Mouse (Mus musculus) embryo, embryonic 10.5 days (tissue): Measurements from ENCODE around the gene Zc3h15.
"Not testable (repeated sequence)": the region's sequence is repeated elsewhere in the genome, so short reads cannot be mapped to it uniquely, and the experiment has no call there.

ENCODE experiments used
- DNase-seq: peaks from one replicate; pipeline ENCODE4 v3.0.0-alpha.2; 2015; ENCODE audit warnings: low spot score

Zc3h15 gene

DNA sequence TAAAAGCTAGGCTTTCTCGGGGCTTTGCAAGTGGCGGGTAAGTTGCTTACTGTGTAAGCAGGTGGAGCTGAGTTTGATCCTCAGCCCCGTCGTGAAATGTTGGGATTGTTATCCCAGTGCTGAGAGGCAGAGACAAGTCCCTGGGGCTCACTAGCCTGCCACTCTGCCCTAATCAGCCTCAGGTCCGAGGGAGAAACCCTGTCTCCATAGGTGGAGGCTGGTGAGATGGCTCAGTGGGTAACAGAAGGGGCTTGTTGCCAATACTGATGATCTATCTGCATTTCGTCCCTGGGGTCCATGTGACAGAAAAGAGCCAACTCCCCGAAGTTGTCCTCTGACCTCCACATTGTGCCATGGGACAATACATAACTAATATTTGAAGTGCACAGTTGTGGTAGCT lies 30.2 kb downstream of the Zc3h15 start:
- no peak for DNase-seq

DNA sequence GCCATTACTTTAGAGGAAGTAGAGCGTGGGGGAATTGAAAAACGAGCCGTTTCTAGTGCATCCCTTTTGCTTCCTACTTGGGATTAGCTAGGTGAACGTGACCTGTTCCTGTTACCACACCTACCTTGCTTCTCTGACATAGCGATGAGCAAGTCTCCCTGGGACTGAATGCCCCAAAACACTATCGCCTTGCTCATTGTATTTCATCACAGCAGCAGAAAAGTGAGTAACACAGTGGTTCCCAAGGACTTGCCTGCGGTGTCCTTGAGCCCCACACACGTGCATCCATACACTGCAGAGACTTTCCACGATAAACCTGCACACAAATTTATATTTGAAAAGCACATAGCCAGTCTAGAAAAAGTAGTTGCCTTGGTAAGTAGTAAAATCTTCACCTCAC lies 30.7 kb downstream of the Zc3h15 start:
- DNase-seq = no peak

DNA sequence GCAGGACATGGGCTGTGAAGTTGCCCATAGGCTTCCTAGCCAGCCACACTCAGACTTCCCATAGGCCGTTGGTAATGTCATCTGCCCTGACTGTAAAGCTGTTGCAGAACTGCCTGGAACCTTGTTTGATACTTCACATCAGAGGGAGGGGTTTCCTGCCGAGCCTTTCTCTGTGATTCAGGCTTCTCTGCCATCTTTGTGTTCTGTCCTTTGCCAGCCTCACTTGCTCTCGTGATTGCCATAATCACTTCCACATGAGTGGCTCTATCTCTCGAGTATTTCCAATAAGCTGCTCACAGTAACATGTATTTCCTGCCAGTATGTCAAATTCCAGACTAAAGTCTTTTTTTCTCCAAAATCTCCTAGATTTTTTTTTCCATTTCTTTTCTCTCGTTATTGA lies 31.4 kb downstream of the Zc3h15 start:
- DNase-seq = no peak

DNA sequence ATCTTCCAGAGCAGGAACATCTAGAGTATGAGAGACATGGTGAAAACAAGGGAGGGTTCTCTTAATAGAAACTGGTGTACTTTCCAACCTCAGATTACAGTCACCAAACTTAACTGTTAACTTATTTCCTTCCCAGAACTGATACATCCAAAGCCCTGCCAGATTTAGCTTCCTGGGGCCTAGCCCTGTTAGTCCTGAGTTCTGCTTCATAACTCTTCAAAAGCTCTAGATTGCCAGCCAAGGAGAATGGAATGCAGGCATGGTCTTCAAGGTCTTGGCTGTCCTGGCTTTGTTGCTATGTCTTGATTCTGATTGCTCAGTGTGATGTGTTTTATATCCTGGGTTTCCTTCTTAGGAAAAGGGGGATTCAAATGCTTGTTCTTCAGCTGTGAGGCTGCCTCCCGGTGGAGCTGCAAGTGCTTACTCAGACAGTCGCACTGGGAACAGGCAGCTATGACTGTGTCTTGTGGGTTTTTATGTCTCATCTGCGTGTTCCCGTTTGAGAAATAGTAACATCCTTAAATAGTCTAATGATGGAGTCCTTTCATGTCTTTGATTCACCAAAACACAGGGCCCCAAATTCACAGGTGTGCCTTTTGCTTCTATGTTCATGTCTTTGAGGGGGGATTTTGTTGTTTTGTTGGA lies 32.1 kb downstream of the Zc3h15 start:
- DNase-seq = no peak

- no peak for DNase-seq
These were observed 37.1 kb downstream of the Zc3h15 start for GRCm38 (mm10) chr2:83681332-83681731.

GRCm38 (mm10) chr2:83681785-83682184 lies 37.5 kb downstream of the Zc3h15 start:
- DNase-seq = peak; percentile 63

DNA sequence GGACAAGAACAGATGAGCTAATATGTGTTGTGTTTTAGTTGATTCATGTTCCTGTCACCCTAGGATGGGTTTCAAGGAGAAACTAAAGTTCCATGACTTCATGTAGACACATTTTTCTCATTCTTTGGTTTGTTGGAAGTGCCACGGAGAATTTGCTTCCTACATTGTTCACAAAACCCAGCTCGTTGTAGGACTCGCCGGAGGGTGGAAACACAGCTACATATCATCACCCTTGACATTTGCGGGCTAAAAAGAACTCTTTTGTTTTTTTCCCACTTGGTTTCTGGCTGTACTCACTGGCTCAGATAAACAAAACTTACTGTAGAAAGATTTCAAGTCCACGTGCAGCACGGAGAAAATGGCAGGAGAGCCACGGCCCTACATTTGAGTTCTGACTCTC lies 38.0 kb downstream of the Zc3h15 start:
- DNase-seq = no peak

DNA sequence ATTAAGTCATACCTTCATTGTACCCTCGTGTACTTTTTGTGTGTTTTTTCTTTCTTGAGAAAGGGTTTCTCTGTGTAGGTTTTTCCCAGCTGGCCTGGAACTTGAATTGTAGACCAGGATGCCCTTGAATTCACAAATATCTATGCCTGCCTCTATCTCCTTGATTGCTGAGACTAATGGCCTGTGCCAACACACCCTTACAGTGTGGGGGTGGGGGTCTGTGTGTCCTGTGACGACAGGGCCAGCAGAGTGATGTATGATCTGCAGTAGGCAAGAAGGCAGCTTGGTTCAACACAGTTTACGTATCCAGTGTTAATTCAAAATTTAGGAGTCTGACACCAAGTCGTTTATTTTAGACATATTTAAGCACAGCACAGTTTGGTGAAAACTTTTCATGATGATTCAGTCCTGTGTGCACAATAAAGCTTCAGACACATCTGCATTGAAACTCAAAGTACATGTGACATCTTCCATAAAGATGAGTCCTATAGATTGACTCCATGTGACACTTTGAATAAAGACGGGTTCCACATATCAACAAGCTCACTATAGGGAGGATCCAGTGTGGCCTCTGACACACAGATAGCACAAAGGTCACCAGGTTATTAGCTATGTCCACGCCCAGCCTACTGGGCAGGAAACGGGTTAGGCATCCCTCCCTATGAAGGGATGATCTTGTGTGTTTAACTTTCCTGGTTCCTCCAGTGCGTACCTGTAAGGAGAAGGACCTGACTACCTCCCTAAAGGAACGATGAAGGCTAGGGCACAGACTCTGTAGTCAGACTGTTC lies 39.7 kb downstream of the Zc3h15 start:
- no peak for DNase-seq

- DNase-seq = no peak
These were observed 40.5 kb downstream of the Zc3h15 start for GRCm38 (mm10) chr2:83684691-83685090.

GRCm38 (mm10) chr2:83690372-83690771 lies 46.1 kb downstream of the Zc3h15 start:
- no peak for DNase-seq

- no peak for DNase-seq
These were observed 48.7 kb downstream of the Zc3h15 start for GRCm38 (mm10) chr2:83692651-83693545.

- no peak for DNase-seq
These were observed 49.8 kb downstream of the Zc3h15 start for GRCm38 (mm10) chr2:83694061-83694460.

DNA sequence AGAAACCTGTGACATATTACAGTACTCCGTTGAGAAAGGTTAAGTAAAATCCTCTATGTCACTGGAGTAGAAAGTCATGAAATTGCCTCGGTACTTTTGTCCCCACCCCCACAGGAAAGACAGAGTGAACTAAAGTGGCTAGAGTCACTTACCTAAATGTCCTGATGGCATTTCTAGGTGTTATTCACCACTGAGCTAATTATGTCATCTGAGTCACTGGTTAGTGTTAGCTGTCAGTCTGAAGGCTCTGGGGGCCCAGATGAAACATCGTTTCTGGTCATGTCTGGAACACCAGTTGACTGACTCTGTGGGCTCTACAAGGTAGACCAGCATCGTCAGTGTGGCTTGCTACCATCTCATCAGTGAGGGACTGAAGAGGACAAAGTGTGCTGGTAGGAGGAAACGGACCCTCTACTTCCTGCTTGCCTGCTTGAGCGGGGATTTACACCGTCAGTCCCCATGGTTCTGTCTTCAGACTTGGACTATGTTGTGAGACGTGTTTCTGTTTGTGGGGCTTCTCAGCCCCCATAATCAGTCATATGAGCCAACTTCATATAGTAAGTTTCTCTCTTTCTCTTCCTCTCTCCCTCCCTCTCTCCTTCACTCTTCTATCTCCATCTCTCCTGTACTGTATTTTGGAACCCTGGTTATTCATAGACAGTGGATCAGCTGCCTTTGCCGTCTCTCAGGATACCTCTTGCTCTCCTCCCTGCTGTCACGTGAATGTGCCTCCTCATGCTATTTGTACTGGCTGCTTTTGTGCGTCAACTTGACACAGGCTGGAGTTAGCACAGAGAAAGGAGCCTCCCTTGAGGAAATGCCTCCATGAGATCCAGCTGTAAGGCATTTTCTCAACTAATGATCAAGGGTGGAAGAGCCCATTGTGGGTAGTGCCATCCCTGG lies 51.4 kb downstream of the Zc3h15 start:
- DNase-seq = no peak

DNA sequence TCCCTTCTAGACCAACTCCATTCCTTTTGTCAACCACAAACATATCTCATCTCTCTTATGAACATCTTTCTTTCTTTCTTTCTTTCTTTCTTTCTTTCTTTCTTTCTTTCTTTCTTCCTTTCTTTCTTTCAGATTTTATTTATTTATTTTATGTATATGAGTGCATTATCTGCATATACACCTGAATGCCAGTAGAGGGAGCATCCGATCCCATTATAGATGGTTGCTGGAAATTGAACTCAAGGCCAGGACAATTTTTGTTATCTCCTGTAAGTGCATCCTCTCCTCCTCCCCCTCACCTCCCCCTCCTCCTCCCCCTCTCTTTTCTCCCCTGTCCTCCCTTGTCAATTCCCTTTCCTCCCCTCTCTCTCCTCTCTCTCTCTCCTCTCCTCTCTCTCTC lies 54.2 kb downstream of the Zc3h15 start:
- DNase-seq = no peak

- no peak for DNase-seq
These were observed 55.1 kb downstream of the Zc3h15 start for GRCm38 (mm10) chr2:83699324-83699723.

DNA sequence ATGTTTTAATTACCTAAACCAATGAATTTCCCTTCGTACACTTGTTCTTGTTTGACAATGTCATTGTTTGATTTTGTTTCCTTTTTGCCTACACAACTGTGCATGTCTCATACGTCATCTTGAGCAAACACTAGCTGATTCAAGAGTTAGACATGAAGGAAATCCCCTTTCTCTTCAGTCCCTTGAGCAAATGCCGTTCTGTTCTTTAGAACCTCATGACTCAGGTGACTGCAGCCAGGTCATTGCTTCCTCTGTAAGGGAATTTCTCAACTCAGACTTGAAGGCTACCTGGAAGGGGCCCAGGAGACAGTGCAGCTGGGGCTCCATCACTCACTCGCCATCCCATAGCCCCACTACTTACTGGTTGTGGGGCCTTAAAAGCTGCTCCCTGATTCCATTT lies 56.4 kb downstream of the Zc3h15 start:
- no peak for DNase-seq

DNA sequence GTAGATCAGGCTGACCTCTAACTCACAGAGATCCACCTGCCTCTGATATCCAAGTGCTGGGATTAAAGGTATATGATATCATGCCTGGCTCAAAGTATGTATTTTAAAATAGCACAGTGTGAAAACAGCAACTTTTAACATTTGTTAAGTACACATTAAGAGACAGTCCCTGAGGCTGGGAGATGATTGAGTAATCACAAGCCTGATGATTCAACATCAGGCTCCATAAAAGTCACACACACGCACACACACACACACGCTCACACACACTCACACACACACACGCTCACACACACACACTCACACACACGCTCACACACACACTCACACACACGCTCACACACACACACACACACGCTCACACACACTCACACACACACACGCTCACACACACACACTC lies 58.2 kb downstream of the Zc3h15 start:
- no peak for DNase-seq

GRCm38 (mm10) chr2:83705580-83706158 lies 61.4 kb downstream of the Zc3h15 start:
- DNase-seq = no peak

DNA sequence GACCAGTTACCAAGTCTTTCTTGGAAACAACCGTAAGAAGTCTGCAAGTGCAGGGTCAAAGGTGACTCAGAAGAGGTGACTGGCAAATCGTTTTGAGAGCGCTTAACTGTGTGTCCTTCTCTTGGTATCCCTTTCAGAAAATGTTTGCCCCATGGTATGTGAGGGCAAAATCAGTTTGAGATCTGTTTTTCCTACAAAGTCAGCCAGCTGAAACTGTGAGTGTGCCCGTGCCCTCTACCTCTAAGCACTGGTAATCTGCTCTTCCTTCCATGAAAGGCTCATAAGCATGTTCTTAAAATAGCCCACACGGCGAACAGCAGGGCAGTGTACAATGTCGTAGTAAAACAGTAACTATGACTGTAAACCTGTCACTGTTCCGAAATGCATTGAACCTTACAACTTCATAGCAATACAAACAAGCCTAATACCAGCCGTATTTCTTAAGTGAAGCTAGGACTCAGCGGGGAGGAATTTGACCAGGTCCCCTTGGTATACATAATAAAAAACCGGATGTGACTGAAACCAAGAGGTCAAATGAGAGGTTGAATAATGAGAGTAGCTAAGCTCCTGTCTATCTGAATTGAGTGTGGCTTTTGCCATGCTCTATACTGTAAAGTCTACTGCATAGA lies 65.8 kb downstream of the Zc3h15 start:
- DNase-seq = no peak

- not testable (repeated sequence) for DNase-seq
These were observed 69.0 kb downstream of the Zc3h15 start for GRCm38 (mm10) chr2:83713281-83713680.

- DNase-seq = no peak
These were observed 69.7 kb downstream of the Zc3h15 start for GRCm38 (mm10) chr2:83713946-83714345.
